Mouse (Mus musculus) layer of hippocampus, adult 9-11 months (tissue): ENCODE data around the gene Kcnip1.

Experiments
- DNase-seq: peaks from one replicate; pipeline ENCODE4 v3.0.0; 2022

Kcnip1 gene

GRCm38 (mm10) chr11:33890382-33890781 is 102.6 kb downstream of the Kcnip1 start:
- DNase-seq: no peak

GRCm38 (mm10) chr11:33887660-33888059 is 105.3 kb downstream of the Kcnip1 start:
- no peak for DNase-seq

DNA sequence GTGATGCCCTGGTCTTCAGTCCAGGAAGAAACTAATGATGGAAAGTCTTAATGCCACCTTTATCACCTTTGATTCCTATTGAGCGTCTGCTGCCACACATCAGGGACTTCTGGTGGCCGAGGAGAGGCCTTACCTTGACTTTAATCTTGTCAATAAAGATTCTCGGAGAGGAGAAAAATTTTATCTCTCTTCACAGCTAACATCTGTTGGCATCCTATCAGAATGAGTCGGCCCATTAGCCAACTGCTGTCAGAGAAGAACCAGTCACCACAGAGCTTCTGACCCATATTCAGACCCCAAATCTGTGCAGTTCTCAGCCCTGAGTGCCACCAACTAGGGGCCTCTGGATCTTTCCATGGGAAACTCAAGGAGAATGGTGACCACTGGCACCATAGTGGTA is 107.0 kb downstream of the Kcnip1 start:
- DNase-seq: no peak

DNA sequence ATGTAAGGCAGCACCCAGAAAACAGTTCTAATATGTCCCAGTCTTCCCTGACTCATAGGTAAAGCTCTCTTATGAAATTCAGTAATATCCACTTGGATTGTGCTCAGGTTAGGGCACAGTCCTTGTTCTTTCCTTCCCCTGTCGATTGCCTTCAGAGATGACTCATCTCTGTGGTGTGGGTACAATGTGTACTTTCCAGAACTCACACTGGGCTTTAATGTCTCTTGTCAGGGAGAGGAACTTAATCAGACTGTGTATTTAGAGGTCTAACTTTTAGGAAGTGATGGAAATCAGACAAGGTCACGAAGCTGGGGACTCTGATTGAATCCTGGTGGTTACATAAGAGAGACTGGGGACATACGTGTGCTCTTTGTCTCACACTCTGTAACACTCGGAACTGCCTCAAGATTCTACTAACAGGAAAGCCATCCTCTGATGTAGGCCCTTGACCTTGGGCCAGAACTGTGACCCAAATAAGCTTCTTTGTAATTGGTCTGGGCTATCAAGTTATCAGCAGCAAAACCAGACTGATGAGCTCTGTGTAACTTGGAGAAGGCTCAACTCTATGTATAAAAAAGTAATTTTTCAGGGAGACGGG is 110.1 kb downstream of the Kcnip1 start:
- DNase-seq: no peak

- DNase-seq: no peak
Measured at GRCm38 (mm10) chr11:33874925-33875324, 118.0 kb downstream of the Kcnip1 start.

DNA sequence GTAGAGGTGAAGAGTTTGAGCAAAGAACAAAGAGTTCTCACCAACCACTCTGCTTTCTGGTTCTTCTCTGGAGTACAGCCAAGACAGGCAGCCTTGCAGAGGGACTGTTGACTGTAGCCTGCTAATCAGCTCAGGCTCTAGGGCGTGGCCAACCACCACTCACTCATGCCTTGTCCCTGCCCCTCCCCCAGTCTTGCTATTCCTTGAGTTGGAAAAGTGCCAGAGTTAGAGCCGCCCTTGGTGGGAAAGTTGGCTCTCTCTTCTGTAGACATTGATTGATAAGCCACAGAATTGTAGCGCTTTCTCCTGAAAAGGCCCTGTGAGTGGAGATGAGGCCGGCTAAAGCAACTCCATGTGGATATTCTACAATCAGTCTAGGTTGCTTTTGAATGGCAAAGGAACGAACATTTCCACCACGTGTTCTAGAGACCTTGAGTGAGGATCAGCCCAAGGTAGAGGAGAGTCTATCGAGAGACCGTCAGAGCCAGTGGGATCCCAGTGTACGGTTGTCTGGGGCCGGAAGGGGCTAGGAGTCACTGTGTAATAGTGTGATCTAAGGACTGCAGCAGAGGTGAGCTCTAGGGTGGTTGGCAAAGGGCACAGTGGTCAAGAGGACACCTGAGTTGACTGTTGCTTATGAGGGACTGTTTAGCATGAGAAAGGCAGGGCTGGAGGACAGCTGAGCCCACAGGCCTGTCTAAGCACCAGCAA is 119.7 kb downstream of the Kcnip1 start:
- DNase-seq: no peak

DNA sequence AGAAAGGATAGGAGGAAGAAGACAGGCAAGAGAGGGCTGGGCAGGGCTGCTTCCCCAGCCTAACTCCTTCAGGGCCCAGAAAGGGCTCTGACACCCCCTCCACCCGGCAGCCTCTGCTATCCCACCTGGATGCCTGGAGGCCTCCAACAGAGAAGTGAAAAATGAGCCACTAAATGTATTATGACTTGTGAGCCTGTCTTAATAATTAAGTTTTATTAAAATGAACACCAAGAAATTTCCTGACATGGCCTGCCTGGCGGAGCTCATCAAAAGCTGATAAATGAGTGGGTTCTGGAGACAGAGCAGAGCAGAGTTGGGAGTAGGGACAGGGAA is 120.3 kb downstream of the Kcnip1 start:
- no peak for DNase-seq

DNA sequence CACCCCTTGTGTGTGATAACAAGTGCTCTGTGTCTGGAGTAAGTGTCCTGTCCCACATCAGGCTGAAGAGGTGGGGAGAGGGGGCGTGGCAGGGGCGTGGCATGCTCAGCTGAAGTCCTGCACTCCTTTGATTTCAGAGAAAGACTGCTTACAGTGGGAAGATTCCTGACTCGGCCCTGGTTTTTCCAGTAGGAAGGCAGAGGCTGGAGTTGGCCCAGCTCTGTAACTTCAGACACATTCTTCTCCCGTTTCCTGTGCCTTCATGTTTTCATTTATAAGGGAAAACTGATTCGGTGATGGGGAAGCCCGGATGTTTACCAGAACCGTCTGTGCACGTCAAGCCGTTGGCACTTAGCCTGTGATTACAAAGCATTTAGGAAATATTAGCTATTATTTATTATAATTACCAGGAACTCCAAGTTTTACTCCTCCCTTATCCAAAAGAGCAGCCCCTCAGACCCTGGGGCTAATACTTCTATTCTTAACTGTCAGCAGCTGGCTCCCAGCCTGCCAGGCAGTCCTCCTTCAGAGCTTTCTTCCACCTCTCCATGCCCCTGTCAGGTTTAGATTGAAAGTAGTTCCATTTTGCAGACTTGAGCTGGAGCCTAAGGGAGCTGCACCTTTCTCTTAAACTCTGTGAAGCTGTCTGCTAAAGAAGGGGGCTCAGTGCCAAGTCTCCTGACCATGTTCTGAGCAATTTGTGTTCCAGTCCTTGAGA is 120.8 kb downstream of the Kcnip1 start:
- DNase-seq: no peak

DNA sequence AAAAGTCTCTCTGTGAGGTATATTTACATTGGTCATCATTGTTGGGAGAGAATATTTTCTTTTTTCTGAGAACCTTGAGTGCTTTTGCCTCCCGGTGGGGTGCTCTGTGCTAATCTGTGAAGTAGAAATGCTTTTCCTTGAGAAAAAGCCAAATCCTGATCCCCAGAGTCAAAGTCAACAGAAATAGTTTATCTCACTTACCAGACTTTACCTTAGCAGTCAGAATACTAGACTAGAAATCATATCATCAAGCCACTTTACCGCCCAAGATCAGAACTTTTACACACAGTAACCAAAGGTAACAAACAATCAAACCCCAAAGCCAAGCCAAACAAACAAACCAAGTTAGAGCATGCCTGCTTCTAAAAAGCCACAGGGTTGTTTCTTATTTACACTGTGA is 122.7 kb downstream of the Kcnip1 start:
- no peak for DNase-seq

DNA sequence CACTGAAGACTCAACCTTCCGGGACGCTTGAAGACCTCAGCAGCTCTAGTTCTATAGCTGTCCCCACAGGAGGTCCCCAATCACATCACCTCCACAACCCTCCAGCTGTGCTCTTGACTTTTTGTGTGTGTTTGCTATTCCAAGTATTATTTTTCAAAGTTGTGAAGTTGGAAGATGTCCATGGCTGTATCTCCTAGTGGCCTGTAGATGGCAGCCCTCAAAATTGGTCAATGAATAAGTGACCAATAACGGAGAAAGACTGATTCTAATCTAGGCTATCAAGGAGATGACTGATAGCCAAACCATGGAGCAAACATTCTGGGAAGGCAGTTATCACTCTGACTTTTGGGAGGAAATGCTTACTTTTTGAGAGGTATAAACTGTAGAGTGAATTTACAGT is 123.4 kb downstream of the Kcnip1 start:
- DNase-seq: no peak

DNA sequence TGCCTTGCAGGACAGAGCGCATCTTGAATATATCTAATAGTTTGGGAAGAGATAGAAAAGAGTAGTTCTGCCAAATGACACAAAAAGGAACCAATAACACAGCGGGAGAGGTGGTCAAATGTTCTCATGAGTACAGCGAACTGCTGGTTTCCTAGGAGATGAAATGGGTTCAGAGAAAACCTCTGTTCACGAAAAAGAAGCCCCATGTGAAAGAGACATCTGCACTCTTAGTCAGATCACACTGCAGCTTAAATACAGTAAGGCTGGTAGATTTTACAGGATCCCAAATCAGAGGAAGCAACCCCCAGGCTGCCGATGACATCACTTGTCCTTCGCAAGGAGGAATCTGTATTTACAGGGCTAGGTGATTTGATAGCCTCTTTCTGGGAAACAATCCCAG is 126.2 kb downstream of the Kcnip1 start:
- no peak for DNase-seq

- DNase-seq: no peak
Measured at GRCm38 (mm10) chr11:33864245-33864644, 128.7 kb downstream of the Kcnip1 start.

DNA sequence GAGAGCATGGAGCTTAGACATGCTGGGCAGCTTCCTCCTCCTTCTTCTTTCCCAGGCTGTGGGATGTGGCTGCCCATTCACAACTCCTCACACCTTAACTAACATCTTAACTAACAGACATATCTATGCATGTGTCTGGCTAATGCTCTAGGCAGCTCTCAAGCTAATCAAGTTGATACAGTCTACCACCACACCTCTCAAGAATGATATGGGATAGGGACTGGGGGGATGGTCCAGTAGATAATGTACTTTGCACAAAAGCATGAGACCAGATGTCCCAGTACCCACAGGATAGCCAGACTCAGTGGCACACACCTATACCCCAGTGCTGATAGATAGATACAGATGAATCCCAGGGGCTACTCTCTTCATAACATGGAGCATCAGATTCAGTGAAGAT is 131.1 kb downstream of the Kcnip1 start:
- no peak for DNase-seq

DNA sequence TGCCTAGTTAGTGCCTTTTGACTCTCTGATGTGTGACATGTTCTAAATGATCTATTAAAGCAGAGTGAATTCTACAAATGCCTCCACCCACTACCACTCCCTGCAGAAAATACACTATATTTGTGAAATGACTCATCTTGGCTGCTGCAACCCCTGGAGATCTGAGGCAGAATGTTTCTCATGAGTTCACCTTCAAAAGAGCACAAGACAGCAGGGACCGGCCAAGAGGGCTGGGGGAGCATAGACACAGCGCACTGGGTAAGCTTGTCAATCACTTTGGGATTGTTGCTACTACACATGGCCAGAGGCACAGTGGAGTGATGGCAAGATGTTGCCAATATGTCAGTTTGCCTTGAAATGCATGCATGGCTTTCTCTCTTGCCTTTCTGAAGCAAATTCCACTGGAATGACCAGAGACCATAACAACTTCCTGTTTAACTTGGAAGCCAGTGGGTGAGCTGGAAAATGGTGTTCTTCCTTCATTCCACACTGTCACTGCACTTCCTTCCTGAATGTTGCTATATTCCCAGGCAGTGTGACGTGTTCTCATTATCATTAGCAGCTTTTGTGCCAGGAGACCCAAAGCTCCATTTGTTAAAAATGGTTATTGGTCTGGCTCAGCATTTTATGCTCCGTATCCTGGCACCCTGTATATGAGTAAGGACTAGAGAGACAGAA is 131.9 kb downstream of the Kcnip1 start:
- no peak for DNase-seq

DNA sequence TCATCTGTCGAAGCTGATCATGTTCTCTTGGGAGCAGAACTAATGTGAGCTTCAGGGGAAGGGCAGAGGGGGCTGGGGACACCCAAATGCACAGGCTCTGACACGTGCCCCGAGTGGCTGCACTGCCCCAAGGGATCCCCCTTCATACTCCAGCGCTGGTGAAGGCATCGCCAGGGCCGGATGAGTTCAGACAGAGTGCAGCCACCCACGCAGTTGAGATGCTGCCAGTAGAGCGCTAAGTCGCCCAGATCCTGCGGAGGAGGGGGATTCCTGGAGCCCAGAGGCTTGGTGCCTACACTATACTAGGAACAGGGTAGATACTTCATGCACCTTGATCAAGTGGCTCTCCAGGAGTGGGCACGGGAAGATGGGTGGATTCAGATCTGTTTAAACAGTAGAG is 143.3 kb downstream of the Kcnip1 start:
- DNase-seq: peak; percentile 38

GRCm38 (mm10) chr11:33848685-33849084 is 144.3 kb downstream of the Kcnip1 start:
- DNase-seq: no peak

DNA sequence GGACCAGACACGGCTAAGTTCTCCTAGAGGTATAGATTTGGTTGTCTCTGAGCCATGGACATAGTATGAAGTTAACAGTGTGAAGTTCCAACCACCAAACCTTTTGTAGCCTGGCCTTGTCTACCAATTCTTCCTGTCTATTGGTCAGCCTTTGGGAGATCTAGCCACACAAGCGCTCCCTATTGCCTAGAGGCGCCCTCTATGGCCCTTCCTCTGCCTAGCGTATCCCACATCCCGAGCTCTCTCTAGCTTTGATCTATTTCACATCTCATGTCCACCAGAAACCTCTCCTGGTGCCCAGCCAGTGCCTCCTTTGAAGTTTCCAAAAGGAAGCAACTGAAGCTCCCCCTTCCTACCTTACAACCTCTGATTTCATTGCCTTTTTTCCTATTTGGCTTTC is 147.0 kb downstream of the Kcnip1 start:
- no peak for DNase-seq

DNA sequence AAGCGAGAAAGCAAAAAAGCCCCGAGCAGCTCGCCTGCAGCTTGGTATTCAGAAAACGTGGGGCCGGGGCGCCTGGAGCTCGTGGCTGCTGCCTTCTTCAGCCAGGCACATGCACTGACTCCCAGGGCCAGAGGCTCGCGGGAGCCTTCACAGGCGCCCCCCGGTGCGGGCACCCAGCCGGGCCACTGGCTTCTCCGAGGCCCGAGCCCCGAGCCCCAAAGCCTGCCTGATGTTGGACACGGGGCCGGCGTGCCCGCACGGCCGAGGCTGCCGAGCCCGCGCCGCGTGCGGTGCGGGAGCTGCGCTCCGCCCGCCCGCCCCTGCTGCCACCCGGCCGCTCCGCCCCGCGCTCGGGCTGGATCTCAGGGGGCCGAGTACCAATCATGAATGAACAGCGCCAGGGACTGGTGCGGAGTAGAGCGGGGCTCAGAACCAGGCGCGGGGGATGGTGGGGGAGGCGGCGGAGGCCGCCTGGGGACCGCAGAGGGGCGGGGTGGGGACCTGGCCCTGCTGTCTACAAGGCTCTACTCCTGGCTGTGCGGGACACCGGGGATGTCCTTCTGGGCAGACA is 149.6 kb downstream of the Kcnip1 start:
- no peak for DNase-seq

DNA sequence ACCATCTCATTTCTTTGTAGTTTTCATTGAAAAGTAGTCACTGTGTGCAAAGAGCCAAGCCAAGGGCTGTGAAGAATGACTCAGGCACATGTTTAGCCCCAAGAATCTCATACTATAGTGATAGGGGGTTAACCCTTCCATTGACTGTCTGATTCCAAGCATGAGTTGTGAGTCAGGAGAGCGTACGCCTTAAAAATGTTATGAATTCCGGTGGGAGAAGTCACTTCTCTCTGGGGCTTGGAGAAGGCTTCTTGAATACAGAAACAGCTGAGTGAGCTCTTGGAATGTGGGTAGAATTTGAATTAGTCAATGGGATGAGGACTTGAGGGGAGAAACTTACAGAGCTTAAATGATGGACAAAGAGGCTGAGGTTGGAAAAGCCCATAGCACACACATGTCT is 153.9 kb downstream of the Kcnip1 start:
- no peak for DNase-seq

DNA sequence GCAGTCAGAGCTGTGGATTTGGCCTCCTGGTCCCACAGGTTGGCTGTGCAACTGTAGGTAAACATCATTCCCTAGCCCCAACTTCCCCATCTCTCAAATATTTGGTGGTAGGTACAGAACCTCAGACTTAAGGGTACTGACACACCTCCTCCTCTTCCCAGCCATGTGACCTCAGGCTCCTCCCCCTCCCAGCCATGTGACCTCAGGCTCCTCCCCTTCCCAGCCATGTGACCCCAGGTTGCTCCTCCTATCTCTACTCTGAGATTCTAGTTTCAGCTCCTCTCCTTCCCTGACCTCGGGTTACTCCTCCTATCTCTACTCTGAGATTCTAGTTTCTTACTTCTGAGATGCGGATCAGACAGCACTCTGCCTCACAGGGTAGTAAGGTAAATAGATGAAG is 163.2 kb downstream of the Kcnip1 start:
- no peak for DNase-seq

- DNase-seq: peak; percentile 54
Measured at GRCm38 (mm10) chr11:33827829-33828206, 165.1 kb downstream of the Kcnip1 start.

DNA sequence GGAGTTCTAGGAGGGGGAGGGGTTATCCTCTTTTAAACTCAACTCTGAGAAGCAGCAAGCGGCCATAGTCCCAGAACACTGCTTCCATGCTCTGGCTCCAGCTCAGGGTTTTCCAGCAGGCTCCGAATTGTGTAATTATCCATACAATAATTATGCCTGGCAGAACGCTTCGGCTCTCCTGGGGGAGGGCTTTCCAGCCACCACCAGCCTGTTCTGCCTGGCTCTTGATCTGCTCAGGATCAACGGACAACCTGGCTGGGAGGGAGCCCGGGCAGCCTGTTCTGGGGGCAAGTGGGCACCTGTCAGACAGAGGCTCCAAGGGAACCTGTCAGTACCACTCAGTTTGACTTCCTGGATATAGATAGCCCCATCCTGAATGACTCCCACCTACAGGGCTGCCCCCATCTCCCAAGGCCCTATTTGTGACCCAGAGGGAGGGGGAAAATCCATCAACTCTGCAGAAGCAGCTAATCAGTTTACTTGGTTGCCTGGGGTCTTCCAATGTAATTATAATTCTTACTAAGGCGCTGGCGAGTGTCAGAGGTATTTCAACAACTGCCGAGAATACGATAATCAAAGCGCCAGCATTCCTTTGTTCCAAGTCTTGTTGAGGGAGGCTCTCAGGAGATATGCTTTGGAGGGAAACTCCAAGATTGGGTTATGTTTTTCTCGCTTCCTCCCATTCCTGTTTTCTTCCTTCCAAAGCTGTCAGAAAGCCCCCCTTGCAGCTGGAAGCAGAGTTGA is 165.7 kb downstream of the Kcnip1 start:
- DNase-seq: no peak

DNA sequence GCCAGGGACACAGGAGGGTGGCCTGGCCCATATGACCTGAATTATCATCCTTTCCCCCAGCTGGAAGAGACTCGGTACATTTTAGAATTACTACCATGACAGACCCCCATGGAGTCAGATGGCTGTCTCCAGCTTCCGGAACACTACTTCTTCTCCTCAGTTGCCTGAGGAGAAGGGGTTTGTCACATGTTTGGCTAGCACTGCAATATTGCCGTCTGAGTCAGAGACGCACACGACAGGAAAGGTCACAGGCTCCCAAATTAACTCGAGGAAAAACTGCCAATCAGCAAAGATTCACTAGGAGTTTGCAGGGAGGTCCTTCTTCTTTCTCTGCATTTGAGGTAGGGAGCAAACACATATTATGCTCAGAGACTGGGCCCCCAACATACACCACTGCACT is 168.2 kb downstream of the Kcnip1 start:
- no peak for DNase-seq
